Mouse (Mus musculus) stomach, postnatal 0 days (tissue): ENCODE data around the gene Ciz1.

Experiments
- CTCF ChIP-seq: IDR thresholded peaks from 2 replicates; pipeline ENCODE4 v1.5.1; 2016; ENCODE audit warnings: antibody characterized with exemption, low read depth, mild to moderate bottlenecking, moderate library complexity
- EP300 ChIP-seq: optimal IDR thresholded peaks from 2 replicates; pipeline ENCODE3; 2016; ENCODE audit warnings: antibody characterized with exemption

DNA sequence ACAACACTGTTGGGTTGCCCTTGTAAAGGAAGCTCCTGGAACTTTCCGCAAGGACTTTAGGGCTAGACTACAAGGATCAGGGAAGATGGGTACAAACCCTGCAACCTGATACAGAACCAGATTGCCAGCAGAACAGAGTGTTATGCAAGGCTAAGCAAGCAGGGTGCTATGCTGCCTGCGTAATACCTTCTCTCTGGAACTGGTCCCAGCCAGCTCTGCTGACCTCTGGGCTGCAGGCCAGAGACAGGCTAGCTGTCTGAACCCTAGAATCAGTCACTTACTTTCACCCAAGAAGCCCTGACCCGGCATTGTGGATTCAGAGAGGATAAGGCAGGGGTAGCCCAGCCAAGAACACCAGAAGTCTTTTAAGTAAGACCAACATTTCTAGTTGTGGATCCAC, 67.2 kb downstream of the Ciz1 start:
- TF ChIP-seq EP300 (no peak), CTCF (no peak)
